Mouse (Mus musculus): ENCODE data around the gene Rbfox3. TPM values are rescaled to one million over a fixed set of nuclear protein-coding genes. Genes with fewer than 3 reads are reported as not detected.

Rbfox3 gene
- total RNA-seq (2021): 100 to 1,000 TPM; 272 to 280 TPM

- peak in 1 of 2 experiments; percentile 68 for DNase-seq (ENCODE audit: extremely low spot score in 1 of 2, low spot score in 2 of 2)
- intact Hi-C loops (cut with DNase I): loop anchor here (5.0 kb wide), 2 partner anchors 51 to 66 kb away; no protein-coding TSS in a partner anchor
Observed at GRCm38 (mm10) chr11:118911307-118912070, at the start of gene Rbfox3. Gene Rbfox3 (minus strand): TSS chr11:118911597.

GRCm38 (mm10) chr11:118960649-118961048 is 49.3 kb upstream of the Rbfox3 start:
- intact Hi-C loops (cut with DNase I): loop anchor here (5.0 kb wide), 1 partner anchor 48 kb away; the partner anchor contains the start of gene Rbfox3
- DNase-seq (ENCODE audit: extremely low spot score in 1 of 2, low spot score in 2 of 2): peak; percentile 51 to 62

- intact Hi-C loops (cut with DNase I): no loop called here
Observed at GRCm38 (mm10) chr11:118957070-118957471, 45.7 kb upstream of the Rbfox3 start.

GRCm38 (mm10) chr11:118955016-118955415 is 43.6 kb upstream of the Rbfox3 start:
- intact Hi-C loops (cut with DNase I): no loop called here
- DNase-seq (ENCODE audit: extremely low spot score in 1 of 2, low spot score in 2 of 2): no peak

More at GRCm38 (mm10) chr11:118957070-118957471, 45.7 kb upstream of the Rbfox3 start:
- DNase-seq (ENCODE audit: extremely low spot score in 1 of 2, low spot score in 2 of 2): peak; percentile 60 to 67

GRCm38 (mm10) chr11:118945868-118946267 is 34.5 kb upstream of the Rbfox3 start:
- intact Hi-C loops (cut with DNase I): no loop called here
- DNase-seq (ENCODE audit: extremely low spot score in 1 of 2, low spot score in 2 of 2): no peak

GRCm38 (mm10) chr11:118941268-118941667 is 29.9 kb upstream of the Rbfox3 start:
- intact Hi-C loops (cut with DNase I): no loop called here
- no peak for DNase-seq (ENCODE audit: extremely low spot score in 1 of 2, low spot score in 2 of 2)

GRCm38 (mm10) chr11:118940539-118940938 is 29.1 kb upstream of the Rbfox3 start:
- intact Hi-C loops (cut with DNase I): no loop called here
- peak; percentile 70 to 80 for DNase-seq (ENCODE audit: extremely low spot score in 1 of 2, low spot score in 2 of 2)

GRCm38 (mm10) chr11:118939731-118940130 is 28.3 kb upstream of the Rbfox3 start:
- no peak for DNase-seq (ENCODE audit: extremely low spot score in 1 of 2, low spot score in 2 of 2)
- intact Hi-C loops (cut with DNase I): no loop called here

- DNase-seq (ENCODE audit: extremely low spot score in 1 of 2, low spot score in 2 of 2): no peak
Observed at GRCm38 (mm10) chr11:118934925-118935324, 23.5 kb upstream of the Rbfox3 start.

GRCm38 (mm10) chr11:118927081-118927480 is 15.7 kb upstream of the Rbfox3 start:
- no peak for DNase-seq (ENCODE audit: extremely low spot score in 1 of 2, low spot score in 2 of 2)
- intact Hi-C loops (cut with DNase I): no loop called here

More at GRCm38 (mm10) chr11:118934925-118935324, 23.5 kb upstream of the Rbfox3 start:
- intact Hi-C loops (cut with DNase I): no loop called here

- DNase-seq (ENCODE audit: extremely low spot score in 1 of 2, low spot score in 2 of 2): no peak
- intact Hi-C loops (cut with DNase I): no loop called here
Observed at GRCm38 (mm10) chr11:118921852-118922251, 10.5 kb upstream of the Rbfox3 start.

GRCm38 (mm10) chr11:118916423-118917030 is 5.1 kb upstream of the Rbfox3 start:
- no peak for DNase-seq (ENCODE audit: extremely low spot score in 1 of 2, low spot score in 2 of 2)
- intact Hi-C loops (cut with DNase I): no loop called here

GRCm38 (mm10) chr11:118915888-118916287 is 4.5 kb upstream of the Rbfox3 start:
- intact Hi-C loops (cut with DNase I): no loop called here
- DNase-seq (ENCODE audit: extremely low spot score in 1 of 2, low spot score in 2 of 2): no peak

GRCm38 (mm10) chr11:118912686-118913085 is 1.3 kb upstream of the Rbfox3 start:
- DNase-seq (ENCODE audit: extremely low spot score in 1 of 2, low spot score in 2 of 2): no peak
- intact Hi-C loops (cut with DNase I): loop anchor here (5.0 kb wide), 2 partner anchors 50 to 65 kb away; no protein-coding TSS in a partner anchor

- intact Hi-C loops (cut with DNase I): loop anchor here (5.0 kb wide), 2 partner anchors 52 to 67 kb away; no protein-coding TSS in a partner anchor
Observed at GRCm38 (mm10) chr11:118910756-118911155, 641 bp downstream of the Rbfox3 start.

GRCm38 (mm10) chr11:118909814-118910201 is 1.6 kb downstream of the Rbfox3 start:
- DNase-seq (ENCODE audit: extremely low spot score in 1 of 2, low spot score in 2 of 2): peak in 1 of 2 experiments; percentile 61
- intact Hi-C loops (cut with DNase I): loop anchor here (5.0 kb wide), 4 partner anchors 52 to 153 kb away; no protein-coding TSS in a partner anchor

More at GRCm38 (mm10) chr11:118910756-118911155, 641 bp downstream of the Rbfox3 start:
- DNase-seq (ENCODE audit: extremely low spot score in 1 of 2, low spot score in 2 of 2): no peak

GRCm38 (mm10) chr11:118908981-118909813 is 2.2 kb downstream of the Rbfox3 start:
- intact Hi-C loops (cut with DNase I): loop anchor here (5.0 kb wide), 2 partner anchors 52 to 152 kb away; no protein-coding TSS in a partner anchor
- DNase-seq (ENCODE audit: extremely low spot score in 1 of 2, low spot score in 2 of 2): peak in 1 of 2 experiments; percentile 76

- intact Hi-C loops (cut with DNase I): loop anchor here (5.0 kb wide), 2 partner anchors 51 to 151 kb away; no protein-coding TSS in a partner anchor
- DNase-seq (ENCODE audit: extremely low spot score in 1 of 2, low spot score in 2 of 2): peak in 1 of 2 experiments; percentile 56
Observed at GRCm38 (mm10) chr11:118908431-118908980, 2.9 kb downstream of the Rbfox3 start.

All from left cerebral cortex, postnatal 10 days (tissue).